Mouse (Mus musculus) spleen, adult 2 months (tissue): ENCODE data around the gene Hdac8.

Experiments
- CTCF ChIP-seq: fragments of 200-500 bp; IDR thresholded peaks from 2 replicates; pipeline ENCODE4 v1.5.1; 2011; ENCODE audit warnings: mild to moderate bottlenecking, inconsistent platforms; ENCODE audit not compliant: insufficient read depth, insufficient read length, insufficient replicate concordance; ENCODE audit errors: extremely low read depth
- POLR2A ChIP-seq: fragments of 200-500 bp; IDR thresholded peaks from 2 replicates; pipeline ENCODE4 v1.6.1; 2011; ENCODE audit warnings: low read depth, low read length, inconsistent platforms

GRCm38 (mm10) chrX:102259772-102260171 lies 245.4 kb downstream of the Hdac8 start:
- no peak for TF ChIP-seq POLR2A
- no peak for TF ChIP-seq CTCF
